Mouse (Mus musculus) frontal cortex, postnatal 14 days (tissue): Measurements from ENCODE around the gene Gm36245.
A peak's percentile ranks its signal among the peaks of the same experiment; 100 is the strongest.
"Not testable (repeated sequence)": the region's sequence is repeated elsewhere in the genome, so short reads cannot be mapped to it uniquely, and the experiment has no call there.

ENCODE experiments used
- DNase-seq, 2 experiments: peaks; one replicate each; pipeline ENCODE4 v3.0.0; 2022; ENCODE audit warnings: low spot score in 2 of 2

Gene Gm36245

GRCm38 (mm10) chr15:77598958-77599357, at the start of gene Gm36245:
TSS of gene Gm36245 (plus strand) at chr15:77599258.
- no peak for DNase-seq

DNA sequence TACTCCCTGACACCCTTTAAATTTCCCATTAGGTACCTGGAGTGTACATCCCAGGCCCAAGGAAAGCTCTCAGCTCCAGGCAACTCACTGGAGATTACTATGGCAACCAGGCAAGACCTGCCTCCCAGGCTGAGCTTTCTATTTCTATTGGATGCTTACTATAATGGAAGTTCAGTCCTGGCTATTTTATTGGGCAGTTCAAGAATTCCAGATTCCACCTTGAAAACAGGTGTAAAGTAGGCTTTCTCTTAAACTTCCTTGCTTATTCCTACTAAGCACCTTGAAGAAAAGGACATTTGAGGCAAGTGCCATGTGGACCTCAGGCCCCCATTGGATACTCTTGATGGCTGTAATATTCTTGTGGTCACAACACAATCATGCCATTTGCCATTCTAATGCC, 37.3 kb upstream of the Gm36245 start, which contains the start of gene 1700025B11Rik:
1700025B11Rik (minus strand) TSS at position 101 of the 400 bp plus-strand sequence.
- DNase-seq, result no peak

DNA sequence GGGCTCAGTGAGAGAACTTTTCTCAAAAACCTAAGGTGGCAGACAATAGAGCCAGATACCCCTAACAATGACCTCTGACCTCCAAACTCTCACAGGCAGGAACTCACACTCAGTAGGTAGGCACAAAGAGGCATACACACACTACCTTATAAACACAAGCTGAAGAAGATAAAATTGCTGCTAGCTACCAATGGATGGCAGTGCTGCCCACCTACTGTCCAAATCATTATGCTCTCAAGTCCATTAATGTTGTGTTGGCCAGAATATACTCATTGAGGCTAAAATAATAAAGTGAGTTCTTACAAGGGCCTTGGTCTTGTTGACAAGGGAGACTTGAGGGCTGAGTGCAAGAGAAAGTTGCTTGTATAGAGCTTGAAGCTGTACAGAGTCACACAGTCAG, 35.8 kb upstream of the Gm36245 start:
- DNase-seq, result no peak

DNA sequence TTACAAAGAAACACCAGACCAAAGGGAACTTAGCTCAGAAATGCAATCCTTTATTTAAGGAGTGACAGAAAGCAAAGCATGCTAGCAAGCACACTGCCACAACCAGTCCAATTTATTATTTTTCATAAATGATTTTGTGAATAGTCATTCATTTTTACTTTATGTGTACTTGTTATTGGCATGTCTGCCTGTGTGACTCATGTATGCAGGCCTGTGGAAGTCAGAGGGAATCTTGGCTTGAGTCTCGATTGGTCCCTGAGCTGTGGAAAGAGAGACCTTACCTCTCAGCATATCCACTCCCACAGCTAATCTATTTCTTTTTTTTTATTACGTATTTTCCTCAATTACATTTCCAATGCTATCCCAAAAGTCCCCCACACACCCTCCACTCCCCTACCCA, 20.3 kb upstream of the Gm36245 start:
- no peak for DNase-seq

DNA sequence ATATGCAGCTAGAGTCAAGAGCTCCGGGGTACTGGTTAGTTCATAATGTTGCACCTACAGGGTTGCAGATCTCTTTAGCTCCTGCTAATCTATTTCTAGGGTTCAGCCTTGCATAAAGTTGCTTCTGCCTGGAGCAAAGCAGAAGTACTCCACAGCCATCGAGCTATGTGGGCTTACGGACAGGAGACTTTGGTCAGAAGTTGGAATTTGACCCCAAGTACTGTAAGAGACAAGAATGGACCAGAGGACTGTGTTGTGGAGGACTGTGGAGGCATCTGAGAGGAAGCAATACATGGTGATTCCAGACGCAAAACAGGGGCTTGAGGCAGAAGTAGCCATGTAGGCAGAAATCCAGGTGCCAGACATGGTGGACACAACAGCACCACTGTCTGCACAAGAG, 19.7 kb upstream of the Gm36245 start:
- DNase-seq, result no peak

- peak in 1 of 2 experiments; percentile 6 for DNase-seq
Measured at GRCm38 (mm10) chr15:77581681-77582080, 17.4 kb upstream of the Gm36245 start.

- no peak for DNase-seq
Measured at GRCm38 (mm10) chr15:77587026-77587425, 12.0 kb upstream of the Gm36245 start.

DNA sequence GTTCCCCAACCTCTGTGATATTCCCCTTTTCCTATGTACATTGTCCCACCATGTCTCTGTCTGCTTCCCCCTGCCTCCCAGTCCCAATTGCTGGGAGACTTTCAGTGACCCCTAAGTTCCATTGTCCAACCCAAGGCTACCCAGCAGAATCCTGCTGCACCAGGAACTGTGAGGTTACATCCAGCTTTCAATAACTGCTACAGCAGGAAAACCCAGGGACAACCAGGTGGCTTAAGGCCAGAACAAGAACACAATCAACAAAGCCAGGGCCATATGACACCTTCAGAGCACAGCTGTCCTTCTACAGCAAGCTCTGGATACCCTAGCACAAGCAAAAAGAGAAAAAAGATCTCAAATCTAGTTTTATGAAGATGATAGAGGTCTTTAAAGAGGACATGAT, 10.1 kb upstream of the Gm36245 start:
- no peak for DNase-seq

- DNase-seq, result no peak
Measured at GRCm38 (mm10) chr15:77590881-77591280, 8.2 kb upstream of the Gm36245 start.

DNA sequence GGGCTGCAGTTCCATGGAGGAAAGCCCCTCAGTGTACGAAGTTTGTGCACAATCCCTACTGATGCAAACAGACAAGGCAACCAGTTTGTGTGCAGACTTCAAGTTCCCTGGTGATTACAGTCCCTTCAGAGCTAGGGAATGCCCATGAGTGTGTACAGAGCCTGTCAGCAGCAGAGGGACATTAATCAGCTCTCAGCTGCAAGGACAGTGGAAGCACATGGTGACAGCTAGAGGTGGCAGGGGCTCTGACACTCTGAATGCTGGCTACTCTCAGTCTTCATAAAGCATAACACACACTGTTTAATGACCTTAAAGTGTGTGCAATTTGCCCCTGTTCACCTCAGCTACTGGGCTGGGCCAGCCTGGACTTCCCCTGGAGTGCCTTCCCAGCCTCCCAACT, 5.5 kb upstream of the Gm36245 start:
- DNase-seq, result no peak

DNA sequence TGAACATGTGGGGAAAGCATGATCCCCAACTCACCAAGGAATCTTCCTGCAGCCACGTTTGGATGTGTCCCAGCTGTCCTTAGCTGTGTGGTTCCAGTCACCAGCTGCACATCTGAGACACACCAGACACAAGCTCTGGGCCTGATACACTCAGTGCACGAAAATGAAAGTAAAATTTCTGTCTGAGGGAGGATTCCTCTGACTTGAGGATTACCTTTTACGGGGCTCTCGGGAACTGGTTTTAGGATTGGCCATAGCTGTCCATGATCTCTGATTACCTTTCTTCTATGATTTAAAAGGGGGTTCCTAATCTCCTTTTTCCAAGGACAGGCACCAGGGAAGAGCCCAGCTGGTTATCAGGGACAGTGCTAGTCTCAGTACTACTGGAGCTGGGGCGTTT, 3.1 kb upstream of the Gm36245 start, which contains the start of gene Apol10b:
Apol10b (minus strand) TSS at position 165 of the 400 bp plus-strand sequence.
- DNase-seq, result no peak

- DNase-seq, result no peak
Measured at GRCm38 (mm10) chr15:77598429-77598828, 629 bp upstream of the Gm36245 start.

GRCm38 (mm10) chr15:77606069-77606468, 7.0 kb downstream of the Gm36245 start:
- no peak for DNase-seq

- DNase-seq, result no peak
Measured at GRCm38 (mm10) chr15:77624710-77625109, 25.7 kb downstream of the Gm36245 start.

DNA sequence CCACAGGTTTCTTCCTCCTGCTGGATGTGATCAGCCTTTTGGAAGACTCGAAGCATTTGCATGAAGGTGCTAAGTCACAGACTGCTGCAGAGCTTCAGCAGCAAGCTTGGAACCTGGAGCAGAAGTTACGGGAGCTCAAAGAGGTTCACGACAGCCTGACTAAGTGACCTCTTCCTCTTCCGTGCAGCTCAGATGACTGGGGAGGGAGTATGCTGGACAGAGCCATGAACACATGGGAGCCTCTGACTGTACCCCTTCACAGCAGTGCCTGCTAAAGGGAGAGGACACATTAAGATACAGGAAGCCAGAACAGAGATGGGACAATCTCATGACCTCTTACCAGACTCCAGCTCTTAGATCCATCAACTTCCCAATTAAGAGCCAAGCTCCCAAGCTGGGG, 27.4 kb downstream of the Gm36245 start:
- not testable (repeated sequence) for DNase-seq

DNA sequence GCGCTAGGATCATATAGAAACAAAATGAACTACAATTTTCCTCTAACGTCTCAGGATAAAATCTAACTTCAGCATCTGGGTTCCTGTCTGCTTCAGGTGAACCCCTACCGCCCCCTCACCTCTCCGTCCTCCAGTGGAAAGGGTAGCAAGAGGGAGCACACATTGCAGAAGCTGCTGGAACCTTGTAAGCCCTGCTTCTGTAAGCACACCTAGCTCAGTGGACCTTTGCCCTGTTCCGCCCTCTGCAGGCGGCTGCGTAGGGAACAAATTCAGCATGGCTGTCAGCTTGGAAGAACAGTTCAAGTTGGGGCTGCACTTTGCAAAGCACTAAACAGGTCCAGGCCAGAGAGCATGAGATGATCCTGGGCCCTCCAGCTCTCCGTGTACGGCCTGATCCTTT, 29.6 kb downstream of the Gm36245 start:
- not testable (repeated sequence) for DNase-seq

DNA sequence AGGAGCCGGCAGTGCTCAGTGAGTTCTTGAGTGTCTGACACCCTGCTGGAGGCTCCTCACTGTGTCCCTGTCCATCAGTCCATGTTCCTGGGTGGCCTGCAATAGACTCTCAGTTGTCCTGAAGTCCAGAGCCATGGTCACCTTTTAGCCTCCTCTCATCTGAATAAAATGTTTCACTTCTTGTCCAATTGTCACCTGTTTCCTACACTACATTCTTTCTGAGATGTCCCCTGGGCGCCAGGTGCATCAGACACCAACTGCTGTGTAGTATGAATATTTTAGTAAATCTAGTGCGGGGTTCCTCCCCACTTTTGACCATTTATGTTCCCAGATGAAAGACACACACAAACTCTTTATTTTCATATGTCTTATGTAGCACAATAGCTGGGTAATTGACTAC, 30.8 kb downstream of the Gm36245 start:
- DNase-seq, result not testable (repeated sequence)

DNA sequence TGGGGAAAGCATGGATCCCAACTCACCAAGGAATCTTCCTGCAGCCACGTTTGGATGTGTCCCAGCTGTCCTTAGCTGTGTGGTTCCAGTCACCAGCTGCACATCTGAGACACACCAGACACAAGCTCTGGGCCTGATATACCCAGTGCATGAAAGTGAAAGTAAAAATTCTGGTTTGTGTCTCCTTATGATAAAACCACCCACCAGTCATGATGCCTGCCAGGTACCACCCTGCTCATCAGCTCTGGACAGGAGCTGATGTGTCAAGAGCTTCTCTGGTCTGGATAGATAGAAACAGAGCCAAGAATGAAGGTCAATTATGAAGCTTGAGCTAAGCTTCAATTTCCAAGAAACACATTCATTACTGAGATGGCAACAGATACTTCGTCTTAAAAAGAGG, 44.1 kb downstream of the Gm36245 start, which contains the start of gene Apol11b:
Apol11b (minus strand) TSS at position 111 of the 400 bp plus-strand sequence.
- DNase-seq, result not testable (repeated sequence)

DNA sequence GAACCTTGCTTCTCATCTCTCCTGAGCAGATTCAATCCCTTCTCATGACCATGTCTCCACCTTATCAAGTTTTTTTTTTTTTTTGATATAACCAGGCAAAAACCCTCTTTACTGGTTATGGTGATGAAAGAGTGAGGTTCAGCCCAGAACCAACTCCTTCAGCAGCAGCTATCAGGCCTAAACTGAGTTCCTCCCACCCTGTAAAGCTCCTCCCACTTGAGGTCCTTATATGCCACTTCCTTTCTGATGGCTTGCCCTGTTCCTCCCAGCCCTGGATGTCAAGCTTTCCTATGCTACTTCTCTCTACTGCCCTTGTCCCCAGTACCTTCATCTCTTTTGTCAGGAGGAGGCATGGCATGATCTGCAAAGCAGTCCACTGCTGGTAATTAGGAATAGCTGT, 52.1 kb downstream of the Gm36245 start:
- DNase-seq, result not testable (repeated sequence)
